Mouse (Mus musculus): ENCODE measurements around the gene Ppp1r9a. TPM values are rescaled to one million over a fixed set of nuclear protein-coding genes. Genes with fewer than 3 reads are reported as not detected.

Gene Ppp1r9a
- polyA plus RNA-seq, 1 experiment from 2014 or later: 23.0 TPM

DNA sequence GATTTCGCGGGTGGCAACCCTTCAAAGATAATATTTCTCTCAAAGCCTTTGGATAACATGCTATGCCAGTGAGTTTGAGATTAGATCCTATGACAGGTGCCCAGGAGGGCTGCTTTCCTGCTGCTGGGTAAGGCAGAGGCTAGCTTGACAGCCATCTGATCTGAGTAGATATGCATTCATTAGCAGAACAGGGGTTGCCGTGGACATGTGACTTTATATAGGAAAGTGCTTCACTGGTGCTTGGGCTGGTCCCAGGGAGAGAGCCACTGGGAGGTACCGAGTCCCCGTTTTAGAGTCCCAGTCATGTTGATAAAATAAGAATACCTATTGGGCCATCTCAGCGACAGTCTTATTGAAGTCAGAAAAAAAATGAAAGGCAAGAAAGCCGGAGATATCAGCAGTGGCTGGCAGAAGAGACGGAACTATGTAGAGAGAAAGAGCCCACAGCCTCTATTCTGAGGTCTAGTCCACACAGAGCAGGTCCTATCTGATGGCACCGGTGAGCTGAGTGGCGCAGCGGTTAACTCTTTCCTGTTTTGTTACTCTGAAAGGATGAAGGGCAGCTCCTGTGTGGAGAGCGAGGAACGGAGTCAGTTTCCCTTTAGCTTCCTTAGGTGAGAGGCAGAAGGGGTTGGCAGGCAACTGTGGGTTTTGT, 244.9 kb downstream of the Ppp1r9a start:
- whole genome bisulfite sequencing: 78% methylated on average over 13 of the region's 13 CpGs
- Histone ChIP-seq H3K4me3 (no peak overlapping the region), H3K9ac (no peak overlapping the region), H3K36me3 (no peaks in the 10 kb centered on the region), H3K4me2 (replicated peaks) (no peak overlapping the region), H3K4me1 (peaks cover 10% of the 10 kb centered on the region; the same call in 1 of the 2 replicates), H3K27me3 (no peaks in the 10 kb centered on the region), H3K9me3 (no peaks in the 10 kb centered on the region), H3K27ac (no peak overlapping the region)
- ATAC-seq (ENCODE audit: insufficient number of reproducible peaks, insufficient read depth, low FRiP score, low TSS enrichment): no peak

DNA sequence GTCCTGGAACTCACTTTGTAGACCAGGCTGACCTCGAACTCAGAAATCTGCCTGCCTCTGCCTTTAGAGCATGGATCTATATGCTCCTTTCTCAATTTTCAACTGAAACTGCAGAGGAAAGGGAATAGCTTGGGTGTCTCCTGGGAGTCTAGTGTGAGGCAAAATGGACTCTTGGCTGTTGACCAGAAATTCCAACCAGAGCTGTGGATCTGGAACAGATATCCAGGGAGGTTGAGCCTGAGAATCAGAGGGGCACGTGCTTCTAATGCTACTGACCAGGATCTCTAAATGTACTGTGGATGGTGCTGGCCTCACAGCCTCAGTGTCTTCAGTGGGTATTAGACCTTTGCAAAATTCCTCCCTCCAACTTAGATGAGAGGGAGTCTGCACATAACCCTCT, 247.2 kb downstream of the Ppp1r9a start:
- Histone ChIP-seq H3K9me3 (no peaks in the 10 kb centered on the region), H3K4me3 (no peak overlapping the region), H3K4me1 (peaks cover 10% of the 10 kb centered on the region; the same call in 1 of the 2 replicates), H3K27me3 (no peaks in the 10 kb centered on the region), H3K36me3 (no peaks in the 10 kb centered on the region), H3K27ac (no peak overlapping the region), H3K4me2 (replicated peaks) (no peak overlapping the region), H3K9ac (no peak overlapping the region)
- WGBS: 77% methylated on average over 2 of the region's 2 CpGs
- no peak for ATAC-seq (ENCODE audit: insufficient number of reproducible peaks, insufficient read depth, low FRiP score, low TSS enrichment)

- H3K27ac ChIP-seq: no peak overlapping the region
- no peak overlapping the region for H3K9ac ChIP-seq
- H3K36me3 ChIP-seq: no peaks in the 10 kb centered on the region
- no peak overlapping the region for H3K4me2 ChIP-seq (replicated peaks)
- ATAC-seq (ENCODE audit: insufficient number of reproducible peaks, insufficient read depth, low FRiP score, low TSS enrichment): no peak
- no peak overlapping the region for H3K4me3 ChIP-seq
- H3K9me3 ChIP-seq: no peaks in the 10 kb centered on the region
- no peaks in the 10 kb centered on the region for H3K27me3 ChIP-seq
- H3K4me1 ChIP-seq: peaks cover 10% of the 10 kb centered on the region; the same call in 1 of the 2 replicates
- WGBS: 89% methylated on average over 4 of the region's 4 CpGs
Measured at GRCm38 (mm10) chr6:5151171-5151570, 248.5 kb downstream of the Ppp1r9a start.

- H3K9ac ChIP-seq: no peak overlapping the region
- WGBS: 89% methylated on average over 2 of the region's 2 CpGs
Measured at GRCm38 (mm10) chr6:5152185-5152584, 249.5 kb downstream of the Ppp1r9a start.

DNA sequence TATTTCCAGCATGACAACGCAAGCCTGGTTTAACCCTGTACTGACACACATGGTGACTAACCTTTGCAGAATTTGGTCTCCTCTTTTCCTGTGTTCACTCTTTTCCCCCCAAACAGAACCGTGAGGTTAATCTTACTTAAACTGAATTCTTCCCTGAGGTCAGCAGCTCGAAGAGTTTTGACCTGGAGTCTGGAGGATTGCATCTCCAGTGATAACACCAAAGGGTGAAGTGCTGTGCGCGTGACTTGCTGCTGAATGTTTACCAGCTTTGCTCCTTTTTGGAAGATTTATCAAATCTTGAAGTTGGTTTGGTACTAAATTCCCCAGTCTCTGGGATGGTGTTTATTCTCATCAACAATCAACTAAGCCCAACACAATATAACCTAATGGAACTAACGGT, 252.1 kb downstream of the Ppp1r9a start:
- no peak for ATAC-seq (ENCODE audit: insufficient number of reproducible peaks, insufficient read depth, low FRiP score, low TSS enrichment)
- WGBS: 86% methylated on average over 6 of the region's 6 CpGs
- no peak overlapping the region for H3K27ac ChIP-seq
- peaks cover 11% of the 10 kb centered on the region; the same call in 1 of the 2 replicates for H3K36me3 ChIP-seq
- H3K9me3 ChIP-seq: no peaks in the 10 kb centered on the region
- H3K4me3 ChIP-seq: no peak overlapping the region
- no peaks in the 10 kb centered on the region for H3K4me1 ChIP-seq
- H3K9ac ChIP-seq: no peak overlapping the region
- H3K27me3 ChIP-seq: no peaks in the 10 kb centered on the region
- H3K4me2 ChIP-seq (replicated peaks): no peak overlapping the region

More at GRCm38 (mm10) chr6:5152185-5152584, 249.5 kb downstream of the Ppp1r9a start:
- Histone ChIP-seq H3K4me3 (no peak overlapping the region), H3K9me3 (no peaks in the 10 kb centered on the region), H3K27ac (no peak overlapping the region), H3K4me2 (replicated peaks) (no peak overlapping the region), H3K4me1 (peaks cover 10% of the 10 kb centered on the region; the same call in 1 of the 2 replicates), H3K27me3 (no peaks in the 10 kb centered on the region), H3K36me3 (no peaks in the 10 kb centered on the region)
- ATAC-seq (ENCODE audit: insufficient number of reproducible peaks, insufficient read depth, low FRiP score, low TSS enrichment): no peak

- peaks cover 11% of the 10 kb centered on the region; the same call in 1 of the 2 replicates for H3K36me3 ChIP-seq
- ATAC-seq (ENCODE audit: insufficient number of reproducible peaks, insufficient read depth, low FRiP score, low TSS enrichment): no peak
- no peaks in the 10 kb centered on the region for H3K4me1 ChIP-seq
- 38% methylated on average over 1 of the region's 1 CpGs for WGBS
- H3K9me3 ChIP-seq: no peaks in the 10 kb centered on the region
- H3K4me3 ChIP-seq: no peak overlapping the region
- no peak overlapping the region for H3K9ac ChIP-seq
- no peaks in the 10 kb centered on the region for H3K27me3 ChIP-seq
- H3K27ac ChIP-seq: no peak overlapping the region
- no peak overlapping the region for H3K4me2 ChIP-seq (replicated peaks)
Measured at GRCm38 (mm10) chr6:5155313-5155927, 252.7 kb downstream of the Ppp1r9a start.

DNA sequence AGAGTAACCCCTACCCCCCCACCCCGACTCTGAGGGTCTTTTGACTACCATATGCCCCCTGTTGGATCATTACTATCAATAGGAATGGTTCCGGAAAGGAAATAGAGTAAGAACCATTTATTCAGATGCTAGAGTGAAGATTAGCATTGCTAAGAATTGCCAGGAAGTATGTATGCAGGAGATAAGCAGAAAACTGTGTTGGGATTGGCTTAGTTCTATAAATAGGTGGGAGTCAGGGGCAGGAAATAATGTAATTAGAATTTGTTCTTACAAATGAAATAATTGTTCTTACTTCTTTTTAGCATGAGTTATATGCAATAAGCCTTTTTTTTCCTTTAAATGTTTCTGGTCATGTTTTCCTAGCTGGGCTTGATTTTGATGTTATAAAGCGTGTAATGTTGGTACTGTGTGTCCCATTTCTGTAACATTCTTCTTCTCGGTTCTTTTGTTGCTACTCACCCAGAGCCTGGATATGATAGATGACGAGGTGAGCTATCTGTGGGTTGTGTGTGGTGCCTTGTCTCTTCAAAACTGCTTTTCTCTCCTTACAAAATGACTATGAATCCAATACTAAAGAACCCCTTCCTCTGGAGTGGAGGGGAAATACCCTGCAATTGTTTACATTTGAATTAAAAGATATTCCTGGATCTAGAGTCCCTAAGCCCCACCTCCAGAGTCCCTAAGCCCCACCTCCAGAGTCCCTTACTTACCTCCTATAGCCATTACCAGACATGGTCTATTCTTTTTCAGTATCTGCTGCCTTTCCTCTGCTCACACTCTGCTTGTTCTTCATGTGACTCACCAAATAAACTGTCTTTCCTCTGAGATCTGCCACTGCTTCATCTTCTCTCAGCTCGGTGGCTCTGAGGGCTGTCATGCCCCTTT, 254.1 kb downstream of the Ppp1r9a start:
- Histone ChIP-seq H3K4me3 (no peak overlapping the region), H3K9me3 (no peaks in the 10 kb centered on the region), H3K9ac (no peak overlapping the region), H3K36me3 (peaks cover 11% of the 10 kb centered on the region; the same call in 1 of the 2 replicates), H3K27ac (no peak overlapping the region), H3K27me3 (no peaks in the 10 kb centered on the region), H3K4me1 (no peaks in the 10 kb centered on the region), H3K4me2 (replicated peaks) (no peak overlapping the region)
- ATAC-seq (ENCODE audit: insufficient number of reproducible peaks, insufficient read depth, low FRiP score, low TSS enrichment): no peak
- WGBS: 77% methylated on average over 6 of the region's 6 CpGs

- Histone ChIP-seq H3K9me3 (no peaks in the 10 kb centered on the region), H3K36me3 (peaks cover 11% of the 10 kb centered on the region; the same call in 1 of the 2 replicates), H3K4me1 (no peaks in the 10 kb centered on the region), H3K4me3 (no peak overlapping the region), H3K4me2 (replicated peaks) (no peak overlapping the region), H3K27me3 (no peaks in the 10 kb centered on the region), H3K9ac (no peak overlapping the region), H3K27ac (no peak overlapping the region)
- WGBS: 74% methylated on average over 7 of the region's 7 CpGs
- ATAC-seq (ENCODE audit: insufficient number of reproducible peaks, insufficient read depth, low FRiP score, low TSS enrichment): no peak
Measured at GRCm38 (mm10) chr6:5159385-5159791, 256.7 kb downstream of the Ppp1r9a start.

DNA sequence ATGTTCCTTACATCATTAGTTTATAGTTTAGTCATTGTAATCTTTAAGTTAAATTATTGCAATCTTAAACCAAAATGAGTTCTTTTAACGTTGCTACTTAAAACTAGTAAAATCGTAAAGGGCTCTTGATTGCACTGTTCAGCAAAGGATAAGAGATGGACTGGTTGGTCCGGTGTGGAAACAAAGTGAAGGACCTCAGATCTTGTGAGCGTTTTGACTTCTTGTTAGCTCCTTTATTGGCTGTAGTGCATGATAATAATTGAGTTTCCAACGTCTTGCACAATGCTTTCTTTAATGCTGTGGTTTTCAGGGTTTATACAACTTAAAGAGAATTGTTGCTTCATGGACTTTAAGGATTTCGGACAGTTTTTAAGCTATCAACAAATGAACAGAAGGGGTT, 259.3 kb downstream of the Ppp1r9a start:
- H3K4me1 ChIP-seq: no peaks in the 10 kb centered on the region
- H3K27me3 ChIP-seq: no peaks in the 10 kb centered on the region
- ATAC-seq (ENCODE audit: insufficient number of reproducible peaks, insufficient read depth, low FRiP score, low TSS enrichment): no peak
- no peak overlapping the region for H3K9ac ChIP-seq
- H3K27ac ChIP-seq: no peak overlapping the region
- no peak overlapping the region for H3K4me3 ChIP-seq
- H3K9me3 ChIP-seq: no peaks in the 10 kb centered on the region
- no peak overlapping the region for H3K4me2 ChIP-seq (replicated peaks)
- 87% methylated on average over 6 of the region's 6 CpGs for WGBS
- peaks cover 11% of the 10 kb centered on the region; the same call in 1 of the 2 replicates for H3K36me3 ChIP-seq

GRCm38 (mm10) chr6:5163507-5164144, 260.9 kb downstream of the Ppp1r9a start:
- Histone ChIP-seq H3K4me3 (no peak overlapping the region), H3K27ac (no peak overlapping the region), H3K36me3 (peaks cover 10% of the 10 kb centered on the region; the same call in 1 of the 2 replicates), H3K4me1 (no peaks in the 10 kb centered on the region), H3K9ac (no peak overlapping the region), H3K27me3 (no peaks in the 10 kb centered on the region), H3K4me2 (replicated peaks) (no peak overlapping the region), H3K9me3 (no peaks in the 10 kb centered on the region)
- WGBS: 95% methylated on average over 14 of the region's 14 CpGs
- no peak for ATAC-seq (ENCODE audit: insufficient number of reproducible peaks, insufficient read depth, low FRiP score, low TSS enrichment)

DNA sequence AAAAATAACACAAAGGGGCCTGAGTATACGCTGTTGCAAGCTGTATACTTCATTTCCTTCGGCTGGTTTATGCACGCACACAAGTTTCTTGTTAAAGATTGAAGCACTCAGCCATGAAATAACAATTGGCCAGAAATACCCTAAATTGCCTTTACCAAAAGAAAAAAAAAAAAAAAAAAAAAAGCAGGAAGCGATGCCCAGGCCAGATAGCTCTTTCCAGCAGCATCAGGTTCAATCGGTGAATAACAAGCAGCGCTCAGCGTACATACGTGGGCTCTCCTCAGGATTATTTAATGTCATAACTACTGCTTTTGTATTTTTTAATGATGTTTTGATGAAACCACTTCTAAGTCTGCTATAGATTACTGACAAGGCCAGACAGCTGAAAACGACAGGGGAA, 262.1 kb downstream of the Ppp1r9a start:
- H3K9ac ChIP-seq: no peak overlapping the region
- no peak for ATAC-seq (ENCODE audit: insufficient number of reproducible peaks, insufficient read depth, low FRiP score, low TSS enrichment)
- H3K4me3 ChIP-seq: no peak overlapping the region
- H3K36me3 ChIP-seq: no peaks in the 10 kb centered on the region
- WGBS: 57% methylated on average over 9 of the region's 9 CpGs
- no peak overlapping the region for H3K4me2 ChIP-seq (replicated peaks)
- H3K27ac ChIP-seq: no peak overlapping the region
- no peaks in the 10 kb centered on the region for H3K27me3 ChIP-seq
- no peaks in the 10 kb centered on the region for H3K9me3 ChIP-seq
- no peaks in the 10 kb centered on the region for H3K4me1 ChIP-seq
